Mouse (Mus musculus) G1E-ER4 (cell line): ENCODE data around the gene Zfp710. TPM values are rescaled to one million over a fixed set of nuclear protein-coding genes. Genes with fewer than 3 reads are reported as not detected.

ENCODE experiments used
- GATA1 ChIP-seq: IDR thresholded peaks from one replicate; pipeline ENCODE4 v1.8.0; 2012; ENCODE audit warnings: low read length, inconsistent platforms
- polyA plus RNA-seq: library from polyadenylated mRNA; stranded (reverse); fragments of >175 nt; gene quantifications from 2 replicates; pipeline ENCODE4 v1.2.3, GENCODE M21; 2012

Gene Zfp710
- polyA plus RNA-seq, 1 experiment = 38.7 TPM

GRCm38 (mm10) chr7:80023621-80024435 is 786 bp upstream of the Zfp710 start:
- TF ChIP-seq GATA1 = no peak

GRCm38 (mm10) chr7:80025391-80026117 is 940 bp downstream of the Zfp710 start:
- no peak for TF ChIP-seq GATA1

- no peak for TF ChIP-seq GATA1
These were observed 1.7 kb downstream of the Zfp710 start for GRCm38 (mm10) chr7:80026118-80026989.

- no peak for TF ChIP-seq GATA1
These were observed 2.5 kb downstream of the Zfp710 start for GRCm38 (mm10) chr7:80026990-80027635.

- TF ChIP-seq GATA1 = no peak
These were observed 3.2 kb downstream of the Zfp710 start for GRCm38 (mm10) chr7:80027636-80028417.

GRCm38 (mm10) chr7:80028418-80028720 is 3.8 kb downstream of the Zfp710 start:
- TF ChIP-seq GATA1 = no peak

- no peak for TF ChIP-seq GATA1
These were observed 5.4 kb downstream of the Zfp710 start for GRCm38 (mm10) chr7:80030009-80030408.

- no peak for TF ChIP-seq GATA1
These were observed 5.9 kb downstream of the Zfp710 start for GRCm38 (mm10) chr7:80030486-80030885.

GRCm38 (mm10) chr7:80030987-80031386 is 6.4 kb downstream of the Zfp710 start:
- no peak for TF ChIP-seq GATA1

- no peak for TF ChIP-seq GATA1
These were observed 6.9 kb downstream of the Zfp710 start for GRCm38 (mm10) chr7:80031478-80031877.

- TF ChIP-seq GATA1 = no peak
These were observed 7.8 kb downstream of the Zfp710 start for GRCm38 (mm10) chr7:80032216-80033052.

GRCm38 (mm10) chr7:80033064-80033717 is 8.6 kb downstream of the Zfp710 start:
- no peak for TF ChIP-seq GATA1

- TF ChIP-seq GATA1 = no peak
These were observed 9.2 kb downstream of the Zfp710 start for GRCm38 (mm10) chr7:80033771-80034170.
